Mouse (Mus musculus) mouse trophoblast stem cell (cell line): ENCODE results near the gene Zswim1.
"Not testable (repeated sequence)": the region's sequence is repeated elsewhere in the genome, so short reads cannot be mapped to it uniquely, and the experiment has no call there.

Experiments
- in situ Hi-C, 2 experiments: fragments of 300-500 bp; cut with MseI, MboI; formaldehyde crosslinking; loops; 2 replicates in 1 of 2; 3 replicates in 1 of 2; pipeline ENCODE4 v1.15.1; 2025

Gene Zswim1

DNA sequence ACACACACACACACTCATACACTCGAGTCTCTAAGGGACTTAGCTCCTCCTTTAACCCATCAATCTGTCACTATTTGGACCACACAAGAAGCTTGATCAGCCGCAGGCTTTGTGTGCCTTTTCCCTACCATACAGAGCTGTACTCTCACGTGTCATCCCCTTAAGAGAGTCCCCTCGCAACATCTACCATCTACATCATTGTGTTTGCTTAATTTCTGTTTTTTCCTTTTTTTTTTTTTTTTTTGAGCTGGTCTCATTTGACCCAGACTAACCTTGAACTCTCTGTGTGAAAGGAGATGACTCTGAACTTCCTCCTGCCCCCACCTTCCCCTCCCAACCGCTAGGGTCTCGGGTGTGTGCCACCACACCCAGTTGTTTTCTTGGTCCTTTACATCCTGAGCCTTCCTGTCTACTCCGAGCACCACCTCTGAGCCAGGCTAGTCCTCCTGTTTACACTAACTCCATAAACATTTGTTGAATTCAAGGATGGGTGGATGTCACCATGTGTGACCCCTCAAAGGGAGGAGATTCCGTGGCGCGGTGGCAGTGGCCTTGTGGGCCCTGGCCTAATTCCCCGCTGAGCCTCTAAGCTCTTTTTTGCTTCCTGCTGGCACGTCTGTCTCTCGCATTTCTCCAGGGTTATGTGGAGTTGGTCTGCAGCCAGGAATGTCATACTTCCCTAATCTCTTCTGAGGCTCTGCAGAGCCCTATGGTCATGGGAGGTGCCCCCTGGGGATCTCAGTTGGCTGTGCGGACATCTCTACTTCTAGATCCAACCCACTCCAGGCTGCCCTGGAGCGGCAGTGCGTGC is 44.5 kb downstream of the Zswim1 start:
- in situ Hi-C loops = no loop called here

DNA sequence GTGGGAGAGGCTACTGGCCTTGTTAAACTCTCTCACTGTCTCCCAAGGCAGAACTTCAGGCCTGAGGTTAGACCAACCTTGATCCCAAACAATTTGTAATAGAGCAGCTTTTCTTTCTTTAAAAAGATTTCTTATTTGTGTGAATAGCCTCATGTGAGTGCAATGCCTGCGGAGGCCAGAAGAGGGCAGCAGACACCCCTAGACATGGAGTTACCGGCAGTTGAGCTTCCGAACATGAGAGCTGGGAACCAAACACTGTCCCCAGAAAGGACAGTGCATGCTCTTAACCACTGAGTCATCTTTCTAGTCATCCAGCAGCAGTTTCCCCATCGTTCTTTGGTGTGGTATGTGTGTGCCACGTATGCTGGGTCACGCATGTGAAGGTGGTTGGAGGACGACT is 45.1 kb downstream of the Zswim1 start:
- in situ Hi-C loops = no loop called here

DNA sequence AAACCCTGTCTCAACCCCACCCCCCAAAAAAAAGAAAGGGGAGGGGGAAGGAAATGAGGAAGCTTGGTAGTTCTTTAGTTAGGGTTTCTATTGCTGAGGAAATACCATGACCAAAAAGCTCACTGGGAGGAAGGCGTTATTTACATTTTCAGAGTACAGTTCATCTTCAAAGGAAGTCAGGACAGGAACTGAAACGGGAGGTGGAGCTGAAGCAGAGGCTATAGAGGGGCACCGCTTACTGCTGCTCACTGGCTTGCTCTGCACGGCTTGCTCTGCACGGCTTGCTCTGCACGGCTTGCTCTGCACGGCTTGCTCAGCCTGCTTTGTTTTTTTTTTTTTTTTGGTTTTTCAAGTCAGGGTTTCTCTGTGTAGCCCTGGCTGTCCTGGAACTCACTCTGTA is 46.0 kb downstream of the Zswim1 start:
- in situ Hi-C loops = no loop called here

DNA sequence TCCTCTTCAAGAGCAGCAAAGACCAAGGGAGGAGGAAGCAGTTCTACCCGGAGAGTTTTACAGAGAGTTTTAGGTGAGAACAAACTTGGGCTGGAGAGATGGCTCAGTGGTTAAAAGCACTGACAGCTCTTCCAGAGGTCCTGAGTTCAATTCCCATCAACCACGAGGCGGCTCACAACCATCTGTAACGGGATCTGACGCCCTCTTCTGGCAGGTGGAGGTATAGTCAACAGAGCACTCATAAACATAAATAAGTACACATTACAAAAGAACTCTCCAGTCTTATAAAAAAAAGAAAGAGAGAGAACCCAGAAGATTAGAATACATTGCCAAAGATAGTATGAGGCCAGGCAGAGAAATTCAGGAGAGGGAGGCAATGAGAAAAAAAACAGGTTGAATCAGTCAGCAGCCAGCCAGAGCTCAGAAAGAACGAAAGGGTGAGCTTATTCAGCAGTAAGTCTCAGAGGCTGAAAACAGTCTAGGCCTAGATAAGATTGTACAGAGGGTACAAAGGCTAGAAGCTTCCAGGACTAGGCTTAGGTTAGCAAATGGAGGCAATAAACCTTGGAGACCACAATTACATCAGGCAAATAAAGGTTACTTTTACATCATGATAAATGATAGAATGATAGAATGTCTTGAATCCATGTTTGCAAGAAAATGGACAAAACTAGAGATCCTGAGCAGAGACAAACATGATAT is 49.3 kb downstream of the Zswim1 start:
- in situ Hi-C loops = no loop called here

DNA sequence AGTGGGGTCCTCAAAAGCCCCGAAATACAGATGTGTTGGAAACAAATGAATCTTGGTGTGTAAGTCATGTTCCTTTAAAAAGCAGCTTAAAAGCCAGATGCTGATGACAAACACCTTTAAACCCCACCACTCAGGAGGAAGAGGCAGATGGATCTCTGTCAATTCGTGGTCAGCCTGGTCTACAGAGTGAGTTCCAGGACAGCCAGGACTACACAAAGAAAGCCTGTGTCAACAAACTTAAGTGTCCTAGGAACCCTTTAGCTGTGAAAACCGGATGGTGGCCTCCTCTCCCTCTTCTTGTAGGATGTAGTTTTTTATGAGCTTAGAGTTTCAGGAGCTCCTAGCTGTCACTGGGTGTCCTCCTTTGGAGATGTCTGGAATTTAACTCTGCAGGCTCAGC is 51.1 kb downstream of the Zswim1 start:
- in situ Hi-C loops = no loop called here

DNA sequence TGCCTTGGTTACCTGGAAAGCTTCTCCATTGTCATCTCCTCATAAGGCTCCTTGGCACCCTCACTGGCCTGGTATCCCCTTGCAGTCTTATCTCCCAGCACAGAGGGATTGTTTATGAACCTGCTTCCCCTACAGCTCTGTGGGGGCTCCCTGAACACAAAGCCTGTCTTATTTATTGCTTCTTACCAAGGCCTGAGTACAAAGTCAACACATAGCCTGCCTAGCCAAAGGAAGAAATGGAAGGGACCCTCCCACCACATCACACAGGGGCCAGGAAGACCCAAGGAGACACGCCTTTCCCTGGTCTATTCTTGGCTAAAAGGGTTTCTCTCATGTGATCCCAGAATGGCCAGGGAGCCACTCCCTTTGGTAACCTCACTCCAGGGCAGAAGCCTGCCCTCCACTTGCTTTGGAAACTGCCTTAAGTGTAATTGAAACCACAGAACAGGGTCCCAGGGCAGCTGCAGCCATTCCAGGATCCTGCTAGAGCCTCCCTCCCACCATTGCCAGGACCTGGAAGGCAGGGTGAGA is 51.8 kb downstream of the Zswim1 start:
- in situ Hi-C loops = no loop called here

DNA sequence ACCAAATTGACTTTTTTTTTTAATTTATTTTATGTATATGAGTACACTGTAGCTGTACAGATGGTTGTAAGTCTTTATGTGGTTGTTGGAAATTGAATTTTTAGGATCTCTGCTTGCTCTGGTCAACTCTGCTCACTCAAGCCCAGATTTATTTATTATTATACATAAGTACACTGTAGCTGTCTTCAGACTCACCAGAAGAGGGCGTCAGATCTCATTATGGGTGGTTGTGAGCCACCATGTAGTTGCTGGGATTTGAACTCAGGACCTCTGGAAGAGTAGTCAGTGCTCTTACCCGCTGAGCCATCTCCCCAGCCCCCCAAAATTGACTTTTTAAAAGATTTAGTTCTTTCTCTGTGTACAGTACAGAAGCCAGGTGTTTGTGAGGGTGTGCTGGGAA is 53.2 kb downstream of the Zswim1 start:
- in situ Hi-C loops = not testable (repeated sequence)
